ENCODE assay signal across 25 mouse cellular contexts in genomic region chr6:90933656-90934055, GRCm38 (mm10).
"Had no signal": no experiment of that assay in that cellular context is flagged by ENCODE, and none has a peak within 500 bp of the region (broad histone marks: within the 10 kb centered on the region; RNA-seq: fewer than 3 reads in every experiment).

No protein-coding gene starts in this region.

- H3K27ac ChIP-seq: embryonic facial prominence, embryonic 10.5 days; embryonic facial prominence, embryonic 12.5 days; embryonic facial prominence, embryonic 13.5 days; embryonic facial prominence, embryonic 15.5 days; forebrain, embryonic 10.5 days; forebrain, embryonic 12.5 days; forebrain, embryonic 13.5 days; forebrain, embryonic 15.5 days; heart, adult 2 months; heart, embryonic 10.5 days had no signal

- H3K4me3 ChIP-seq: embryonic facial prominence, embryonic 10.5 days; embryonic facial prominence, embryonic 12.5 days; embryonic facial prominence, embryonic 13.5 days; embryonic facial prominence, embryonic 15.5 days; erythroblast, embryonic 14.5 days; forebrain, embryonic 10.5 days; forebrain, embryonic 12.5 days; forebrain, embryonic 13.5 days; forebrain, embryonic 15.5 days; heart, adult 2 months; heart, embryonic 10.5 days had no signal

- DNase-seq: cerebellum, adult 2 months; cerebellum, adult 8-10 months; cerebellum, adult 9-10 months; cerebellum, adult 9-11 months; cerebellum, postnatal 10 days; cerebellum, postnatal 14 days; cerebellum, postnatal 25 days; cerebellum, postnatal 36 days; embryo, embryonic 11 days; forebrain, postnatal 0 days; gastrocnemius, postnatal 10 days; gastrocnemius, postnatal 25 days; heart, adult 11 months; heart, adult 18-20 months; heart, adult 2 months had no signal
